Mouse (Mus musculus) midbrain, embryonic 16.5 days (tissue): Measurements from ENCODE around the gene Fbxo24. TPM values are rescaled to one million over a fixed set of nuclear protein-coding genes. Genes with fewer than 3 reads are reported as not detected.
A peak's percentile ranks its signal among the peaks of the same experiment; 100 is the strongest.

Experiments used
- ATAC-seq: fragments of 200-750 bp; cut with Nextera tagmentation; 2 replicates; pipeline ENCODE4 v1.8.0; 2017; ENCODE audit warnings: moderate TSS enrichment
- H3K27ac ChIP-seq: fragments of 300-500 bp; sonication (generic); 2 replicates; pipeline ENCODE4 v1.5.1; 2014; ENCODE audit warnings: mild to moderate bottlenecking, low read length, mixed read lengths
- H3K27me3 ChIP-seq: fragments of 300-500 bp; sonication (generic); 2 replicates; pipeline ENCODE4 v1.6.1; 2014; ENCODE audit warnings: low read depth, low read length, mixed read lengths; ENCODE audit not compliant: control insufficient read depth, insufficient read depth
- H3K36me3 ChIP-seq: fragments of 300-500 bp; sonication (generic); 2 replicates; pipeline ENCODE4 v1.6.1; 2014; ENCODE audit warnings: mild to moderate bottlenecking, low read length, moderate library complexity, mixed read lengths; ENCODE audit not compliant: control insufficient read depth, insufficient read depth
- H3K4me1 ChIP-seq: fragments of 300-500 bp; sonication (generic); 2 replicates; pipeline ENCODE4 v1.6.1; 2014; ENCODE audit warnings: mild to moderate bottlenecking, low read length, mixed read lengths; ENCODE audit not compliant: control insufficient read depth, insufficient read depth
- H3K4me2 ChIP-seq: fragments of 300-500 bp; sonication (generic); 2 replicates; pipeline ENCODE4 v1.6.1; 2014; ENCODE audit warnings: mild to moderate bottlenecking, low read length, mixed read lengths
- H3K4me3 ChIP-seq: fragments of 300-500 bp; sonication (generic); 2 replicates; pipeline ENCODE4 v1.5.1; 2014; ENCODE audit warnings: low read depth, mild to moderate bottlenecking, low read length, moderate library complexity, mixed read lengths
- H3K9ac ChIP-seq: fragments of 300-500 bp; sonication (generic); 2 replicates; pipeline ENCODE4 v1.6.1; 2014; ENCODE audit warnings: low read depth, low read length, mixed read lengths
- H3K9me3 ChIP-seq: fragments of 300-500 bp; sonication (generic); replicated peaks from 2 replicates; pipeline ENCODE4 v1.6.1; 2014; ENCODE audit warnings: mild to moderate bottlenecking, low read length, mixed read lengths; ENCODE audit not compliant: control insufficient read depth, poor library complexity, severe bottlenecking
- WGBS: fragments of 180-500 bp; shearing (Covaris S2); extraction: QIAGEN DNeasy Blood & Tissue Kit; methylation state at CpG from one replicate; pipeline ENCODE4 v1.1.7; 2014; 5-methylcytosine and 5-hydroxymethylcytosine counted together
- polyA plus RNA-seq: library from polyadenylated mRNA; unstranded; fragments of >200 nt; fragmentation: Nextera tagmentation; extraction: Ambion mirVana; gene quantifications from 2 replicates; pipeline ENCODE4 v1.2.1, GENCODE M21; 2015

Gene Fbxo24
- polyA plus RNA-seq, 1 experiment from 2014 or later = 0.11 TPM

DNA sequence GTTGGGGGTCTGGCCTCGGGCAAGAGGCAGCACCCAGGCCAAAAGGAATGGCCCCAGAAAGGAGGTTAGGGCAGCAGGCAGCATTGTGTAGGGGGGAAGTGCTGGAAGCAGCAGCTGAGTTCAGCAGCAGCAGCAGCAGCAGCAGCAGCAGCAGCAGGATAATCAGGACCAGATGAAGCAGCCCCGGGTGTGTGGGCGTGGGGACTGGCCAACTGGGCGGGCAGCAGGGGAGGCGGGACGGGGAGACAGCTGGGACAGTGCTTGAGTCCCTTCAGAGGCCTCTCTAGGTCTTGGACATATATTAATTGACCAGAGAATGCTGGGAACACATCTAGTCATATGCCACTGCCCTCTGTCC is 17.6 kb downstream of the Fbxo24 start:
- peaks cover 3% of the 10 kb centered on the region for H3K4me1 ChIP-seq
- no peak overlapping the region for H3K27ac ChIP-seq
- WGBS = 26% methylated on average over 6 of the region's 6 CpGs
- no peak overlapping the region for H3K4me3 ChIP-seq
- ATAC-seq = no peak
- peaks cover 12% of the 10 kb centered on the region for H3K27me3 ChIP-seq
- H3K9ac ChIP-seq = no peak overlapping the region
- H3K4me2 ChIP-seq = no peak overlapping the region
- H3K9me3 ChIP-seq = no peaks in the 10 kb centered on the region
- no peaks in the 10 kb centered on the region for H3K36me3 ChIP-seq

DNA sequence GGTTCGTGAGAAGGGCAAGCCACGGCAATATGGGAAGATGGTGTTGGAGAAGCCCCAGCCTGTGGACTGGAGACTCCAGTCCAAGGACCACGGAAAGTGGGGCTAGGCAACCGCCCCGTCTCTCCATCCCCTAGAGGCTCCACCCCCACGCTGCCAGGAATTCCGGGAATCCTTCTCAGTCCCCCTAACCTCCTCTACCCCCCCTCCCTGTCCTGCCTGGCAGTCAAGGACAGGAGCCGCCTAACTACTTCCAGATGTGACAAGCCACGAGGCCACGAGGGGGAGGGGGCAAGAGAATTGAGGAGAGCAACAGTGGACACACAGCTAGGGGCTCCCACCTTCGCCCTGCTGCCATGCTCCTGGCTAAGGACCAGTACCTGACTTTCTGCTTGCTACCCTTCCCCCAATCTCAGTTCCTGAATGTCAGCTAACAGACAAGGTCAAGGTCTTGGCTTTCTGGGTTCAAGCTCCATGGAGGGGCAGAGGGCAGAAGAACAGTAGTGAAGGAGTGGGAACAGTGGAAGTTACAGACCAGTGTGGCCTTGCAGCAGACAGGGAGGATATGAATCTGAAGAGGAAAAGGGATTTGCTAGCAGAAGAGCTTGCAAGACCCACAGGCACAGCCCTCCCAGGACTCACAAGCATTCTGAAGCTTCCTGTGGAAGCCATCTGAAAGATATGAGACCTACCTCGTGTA is 18.1 kb downstream of the Fbxo24 start:
- ATAC-seq = no peak
- Histone ChIP-seq H3K4me3 (no peak overlapping the region), H3K27me3 (peaks cover 12% of the 10 kb centered on the region), H3K4me2 (no peak overlapping the region), H3K9ac (no peak overlapping the region), H3K4me1 (peaks cover 3% of the 10 kb centered on the region), H3K9me3 (no peaks in the 10 kb centered on the region), H3K36me3 (no peaks in the 10 kb centered on the region), H3K27ac (no peak overlapping the region)
- WGBS = 23% methylated on average over 11 of the region's 12 CpGs

DNA sequence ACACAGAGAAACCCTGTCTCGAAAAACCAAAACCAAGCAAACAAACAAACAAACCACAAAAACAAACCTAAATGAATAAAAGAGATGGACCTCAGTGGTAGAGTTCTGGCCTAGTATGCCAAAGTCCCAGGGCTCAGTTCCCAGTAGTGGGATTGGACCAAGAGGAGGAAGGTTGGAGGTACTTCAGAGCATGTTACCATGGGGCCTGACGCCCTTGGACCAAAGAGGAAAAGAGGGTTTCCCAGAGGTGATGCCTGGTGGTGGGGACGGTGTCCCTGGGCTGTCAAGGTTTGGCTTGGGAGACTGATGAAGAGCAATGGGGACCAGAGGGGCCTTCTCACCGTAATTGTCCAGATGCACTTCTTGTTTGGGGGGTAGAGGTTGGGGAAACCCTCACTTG is 18.7 kb downstream of the Fbxo24 start:
- peaks cover 3% of the 10 kb centered on the region for H3K4me1 ChIP-seq
- no peaks in the 10 kb centered on the region for H3K36me3 ChIP-seq
- H3K4me2 ChIP-seq = no peak overlapping the region
- no peak for ATAC-seq
- no peaks in the 10 kb centered on the region for H3K9me3 ChIP-seq
- WGBS = 78% methylated on average over 4 of the region's 4 CpGs
- H3K27ac ChIP-seq = no peak overlapping the region
- no peak overlapping the region for H3K4me3 ChIP-seq
- H3K27me3 ChIP-seq = peaks cover 12% of the 10 kb centered on the region
- H3K9ac ChIP-seq = no peak overlapping the region

DNA sequence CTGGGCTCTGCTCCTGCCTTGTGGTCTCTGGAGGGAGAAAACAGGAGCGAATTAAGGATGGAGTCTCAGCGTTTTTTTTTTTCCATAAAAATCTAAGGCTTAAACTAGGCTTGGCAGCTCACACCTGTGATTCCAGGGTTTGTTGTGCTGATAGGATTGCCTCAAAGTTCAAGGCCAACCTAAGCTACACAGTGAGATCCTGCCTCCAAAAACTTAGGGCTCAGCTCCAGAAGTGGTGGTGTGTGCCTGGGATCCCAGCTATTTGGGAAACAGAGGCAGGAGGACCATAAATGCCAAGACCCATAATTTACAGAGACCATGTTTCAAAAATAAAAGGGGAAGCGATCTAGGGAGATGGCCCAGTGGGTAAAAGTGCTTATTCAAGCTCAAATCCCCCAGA is 19.5 kb downstream of the Fbxo24 start:
- Histone ChIP-seq H3K4me2 (no peak overlapping the region), H3K9ac (no peak overlapping the region), H3K4me3 (no peak overlapping the region), H3K9me3 (no peaks in the 10 kb centered on the region), H3K27me3 (peaks cover 12% of the 10 kb centered on the region), H3K36me3 (no peaks in the 10 kb centered on the region), H3K4me1 (peaks cover 3% of the 10 kb centered on the region), H3K27ac (no peak overlapping the region)
- ATAC-seq = no peak
- 55% methylated on average over 3 of the region's 3 CpGs for WGBS

DNA sequence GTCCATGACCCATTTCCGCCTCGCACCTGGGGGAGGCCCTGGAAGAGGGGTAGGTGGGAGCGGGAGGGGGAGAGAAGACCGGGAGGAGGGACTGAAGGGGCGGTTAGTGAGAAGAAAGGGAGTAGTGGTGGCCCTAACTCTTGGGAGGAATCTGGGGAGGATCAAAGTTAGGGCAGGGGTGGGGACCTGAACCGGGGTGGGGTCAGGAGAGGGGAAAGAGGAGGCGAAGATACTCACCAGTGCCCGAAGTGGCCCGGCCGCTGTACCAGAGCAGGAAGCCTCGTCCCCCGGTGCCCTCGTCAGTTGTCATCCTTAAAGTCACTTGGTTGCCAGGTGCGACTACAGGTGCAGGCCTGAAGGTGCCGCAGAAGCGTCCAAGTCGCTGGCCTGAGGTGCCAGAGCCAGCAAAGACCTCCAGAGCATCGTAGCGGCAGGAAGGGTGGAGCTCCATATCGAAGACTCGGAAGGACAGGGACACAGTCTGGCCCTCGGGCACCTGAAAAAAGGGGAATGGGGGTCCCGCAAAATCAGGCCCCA is 20.1 kb downstream of the Fbxo24 start:
- Histone ChIP-seq H3K4me1 (peaks cover 3% of the 10 kb centered on the region), H3K4me2 (peak overlapping the region; percentile 31), H3K9ac (peak overlapping the region; percentile 1), H3K36me3 (no peaks in the 10 kb centered on the region), H3K9me3 (no peaks in the 10 kb centered on the region), H3K27ac (no peak overlapping the region), H3K4me3 (no peak overlapping the region), H3K27me3 (peaks cover 12% of the 10 kb centered on the region)
- no peak for ATAC-seq
- 18% methylated on average over 23 of the region's 23 CpGs for WGBS

- Histone ChIP-seq H3K4me1 (peaks cover 3% of the 10 kb centered on the region), H3K27me3 (peaks cover 12% of the 10 kb centered on the region), H3K36me3 (no peaks in the 10 kb centered on the region), H3K4me2 (peak overlapping the region; percentile 31), H3K9ac (peak overlapping the region; percentile 1), H3K4me3 (0 out of 2 replicates have a peak overlapping the region, but pooled peaks have one; percentile 6), H3K27ac (no peak overlapping the region), H3K9me3 (no peaks in the 10 kb centered on the region)
- ATAC-seq = no peak
- WGBS = 11% methylated on average over 26 of the region's 26 CpGs
Observed at GRCm38 (mm10) chr5:137607860-137608653, 20.7 kb downstream of the Fbxo24 start.

GRCm38 (mm10) chr5:137601365-137601729 is 27.5 kb downstream of the Fbxo24 start:
- Histone ChIP-seq H3K9me3 (no peaks in the 10 kb centered on the region), H3K27ac (no peak overlapping the region), H3K27me3 (no peaks in the 10 kb centered on the region), H3K4me1 (peaks cover 12% of the 10 kb centered on the region), H3K9ac (peak overlapping the region; percentile 54), H3K4me3 (peak overlapping the region; percentile 85), H3K36me3 (peaks cover 3% of the 10 kb centered on the region; the same call in 1 of the 2 replicates), H3K4me2 (peak overlapping the region; percentile 84)
- WGBS = under 1% methylated on average over 22 of the region's 22 CpGs
- ATAC-seq = no peak

- Histone ChIP-seq H3K27ac (peak within 1 kb of the TSS; percentile 80), H3K27me3 (no peaks in the 10 kb centered on the region), H3K9me3 (no peaks in the 10 kb centered on the region), H3K36me3 (peaks cover 3% of the 10 kb centered on the region; the same call in 1 of the 2 replicates), H3K9ac (peak within 1 kb of the TSS; percentile 98), H3K4me3 (peak within 1 kb of the TSS; percentile 85), H3K4me2 (peak within 1 kb of the TSS; percentile 99), H3K4me1 (peaks cover 12% of the 10 kb centered on the region)
- under 1% methylated on average over 41 of the region's 41 CpGs for WGBS
- peak; percentile 97 for ATAC-seq
Observed at GRCm38 (mm10) chr5:137600619-137601364, 28.0 kb downstream of the Fbxo24 start, which contains the start of gene Mospd3. Gene Mospd3 (minus strand): TSS chr5:137601058.
